Mouse (Mus musculus): Measurements from ENCODE around the gene Hcst. TPM values are rescaled to one million over a fixed set of nuclear protein-coding genes. Genes with fewer than 3 reads are reported as not detected.

The Hcst gene
- 1 to 10 TPM; 1.2 to 2.1 TPM for total RNA-seq (2021)

DNA sequence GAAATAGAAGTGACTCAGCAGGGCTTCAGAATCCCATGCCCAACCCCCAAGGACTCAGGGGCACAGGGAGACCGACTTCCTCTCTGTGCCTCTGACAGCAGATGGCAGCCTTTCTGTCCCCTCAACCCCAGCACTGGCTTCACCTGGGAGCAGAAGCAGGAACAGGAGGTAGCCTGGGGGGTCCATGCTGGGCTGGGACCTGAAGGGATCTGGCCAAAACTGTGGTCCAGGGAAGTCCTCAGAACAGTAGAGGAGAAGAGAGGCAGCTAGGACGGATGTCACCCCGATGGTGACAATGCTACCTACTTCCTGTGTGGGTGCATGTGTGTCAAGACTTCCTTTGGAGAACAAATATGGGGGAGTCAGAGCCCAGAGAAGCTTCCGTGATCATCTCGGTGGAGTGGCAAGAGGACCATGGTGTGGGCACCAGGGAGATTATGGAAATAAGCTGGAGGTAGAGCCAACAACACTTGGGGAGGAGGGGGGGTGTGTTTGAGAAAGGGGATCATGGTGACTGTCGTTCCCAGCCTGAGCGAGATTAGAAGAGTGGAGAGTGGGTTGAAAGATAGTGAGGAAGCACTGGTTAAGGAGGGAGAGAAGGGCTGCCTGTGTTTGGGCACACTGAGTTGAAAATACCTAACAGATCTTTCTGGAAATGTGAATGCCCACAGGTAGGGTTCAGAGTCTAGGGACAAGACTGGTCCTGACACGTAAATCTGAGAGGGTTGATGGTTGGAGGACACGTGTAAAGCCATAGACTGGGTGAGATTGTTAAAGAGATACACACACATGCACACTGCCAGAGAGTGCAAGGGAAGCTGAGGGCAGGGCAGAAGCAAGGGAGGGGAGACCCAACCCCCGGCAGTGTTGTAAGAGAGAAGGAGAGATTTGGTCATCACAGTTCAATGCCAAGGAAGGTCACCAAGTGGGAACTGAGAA is at the start of gene Hcst:
TSS of gene Hcst (minus strand) at position 294 of the 939 bp plus-strand sequence.
- intact Hi-C loops (cut with DNase I): no loop called here
- DNase-seq (ENCODE audit: low spot score in 2 of 2): no peak

DNA sequence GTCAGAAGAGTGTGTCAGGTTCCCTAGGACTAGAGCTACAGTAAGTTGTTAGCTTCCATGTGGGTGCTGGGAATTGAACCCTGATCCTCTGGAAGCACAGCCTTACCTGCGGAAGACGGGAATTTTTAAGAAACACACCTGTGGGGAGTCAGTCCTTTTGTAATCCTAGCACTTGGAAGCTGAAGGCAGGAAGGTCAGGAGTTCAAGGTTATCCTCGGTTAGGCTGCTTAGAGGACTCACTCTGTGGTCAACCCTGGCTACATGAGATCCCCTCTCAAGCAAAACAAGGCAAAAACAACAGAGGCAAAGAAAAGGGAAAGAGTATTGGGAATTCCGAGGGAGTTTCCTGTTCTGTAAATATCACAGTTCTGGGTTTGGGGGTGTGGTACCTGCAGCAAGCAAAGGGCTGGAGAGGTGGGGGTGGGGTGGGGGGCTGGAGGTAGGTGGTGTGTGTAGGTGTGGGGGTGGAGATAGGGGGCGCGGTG is 45.2 kb upstream of the Hcst start:
- DNase-seq (ENCODE audit: low spot score in 2 of 2): no peak
- intact Hi-C loops (cut with DNase I): no loop called here

DNA sequence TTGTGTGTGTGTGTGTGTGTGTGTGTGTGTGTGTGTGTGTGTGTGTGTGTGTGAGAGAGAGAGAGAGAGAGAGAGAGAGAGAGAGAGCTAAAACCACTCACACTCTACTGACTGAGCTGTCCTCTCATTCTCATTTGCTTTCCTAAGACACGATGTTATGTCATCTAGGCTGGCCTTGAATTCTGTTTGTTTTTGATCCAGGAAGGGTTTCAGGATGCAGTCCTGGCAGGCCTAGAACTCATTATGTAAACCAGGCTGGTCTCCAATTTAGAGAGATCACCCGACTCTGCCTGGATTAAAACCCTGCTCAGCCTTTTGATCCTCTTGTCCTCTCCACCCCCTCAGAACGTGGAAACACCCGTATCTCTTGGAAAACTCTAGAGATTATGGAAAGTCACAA is 44.3 kb upstream of the Hcst start:
- no peak for DNase-seq (ENCODE audit: low spot score in 2 of 2)
- intact Hi-C loops (cut with DNase I): no loop called here

DNA sequence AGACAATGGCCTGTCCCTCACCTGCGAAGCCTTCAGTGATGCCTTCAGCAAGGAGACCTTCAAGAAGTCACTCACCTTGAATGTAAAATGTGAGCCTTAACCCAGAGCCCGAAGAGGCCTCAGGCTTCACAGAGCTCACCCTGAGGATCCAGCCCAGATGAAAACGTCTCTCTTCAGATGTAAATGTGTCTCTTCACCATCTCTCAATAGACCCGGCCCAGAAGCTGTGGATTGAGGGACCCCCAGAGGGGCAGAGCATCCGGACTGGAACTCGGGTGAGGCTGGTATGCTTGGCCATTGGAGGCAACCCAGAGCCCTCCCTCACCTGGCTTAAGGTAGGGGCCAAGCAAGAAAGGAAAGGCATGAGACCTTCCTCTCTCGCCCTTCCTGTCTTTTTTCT is 43.9 kb upstream of the Hcst start:
- intact Hi-C loops (cut with DNase I): no loop called here
- DNase-seq (ENCODE audit: low spot score in 2 of 2): no peak

DNA sequence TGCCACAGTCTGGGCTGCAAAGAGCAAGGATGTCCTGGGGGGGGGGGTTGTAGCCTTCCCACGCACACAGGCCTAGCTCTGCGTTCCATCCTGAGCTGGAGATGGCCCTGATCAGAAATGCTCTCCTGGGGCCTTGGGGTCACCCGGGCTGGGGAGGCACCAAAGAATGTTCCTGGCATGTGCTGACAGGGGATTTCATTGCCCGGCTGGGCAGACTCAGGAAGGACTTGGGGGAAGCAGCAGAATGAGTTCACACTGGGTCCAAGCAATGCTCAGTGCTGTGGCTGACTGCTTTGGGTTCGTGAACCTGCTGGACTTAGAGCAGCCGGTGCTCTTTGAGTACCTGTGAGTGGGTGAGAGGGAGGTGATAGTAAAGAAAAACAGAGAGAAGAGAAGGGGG is 39.8 kb upstream of the Hcst start:
- no peak for DNase-seq (ENCODE audit: low spot score in 2 of 2)
- intact Hi-C loops (cut with DNase I): no loop called here

DNA sequence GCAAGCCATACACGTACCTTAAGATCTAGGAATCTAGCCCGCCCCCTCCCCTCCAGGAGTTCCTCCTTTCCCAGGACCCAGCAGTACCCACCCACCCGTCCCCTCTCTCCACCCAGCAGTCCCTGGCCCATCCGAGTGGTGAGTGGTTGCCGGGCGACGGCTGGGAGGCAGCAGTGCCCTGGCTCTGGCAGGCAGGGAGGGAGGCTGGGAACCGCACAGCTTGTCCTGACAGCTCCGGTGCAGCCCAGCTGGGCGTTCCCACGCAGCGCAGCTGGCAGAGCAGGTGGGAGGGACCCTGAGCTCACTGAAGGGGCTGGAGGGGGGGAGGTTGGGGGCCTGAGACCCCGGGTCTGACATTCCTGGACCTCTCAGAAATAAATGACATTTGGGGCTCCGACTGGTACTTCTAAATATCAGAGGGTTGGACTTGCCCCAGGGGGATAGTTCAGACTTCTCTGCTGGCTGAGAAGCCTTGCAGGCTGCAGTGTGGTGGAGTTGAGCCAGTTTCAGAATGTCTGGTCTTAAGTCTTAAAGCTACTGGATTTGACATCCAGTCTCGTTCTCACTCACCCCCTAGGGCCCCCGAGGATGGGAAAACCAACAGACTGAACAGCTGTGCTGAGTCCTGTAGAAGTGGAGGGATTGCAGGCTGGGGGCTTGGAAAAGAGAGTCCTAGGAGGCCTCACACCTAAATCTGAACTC is 38.1 kb upstream of the Hcst start, which contains the start of the genes Kirrel2 and Nphs1:
TSS of gene Kirrel2 (minus strand) at position 62 of the 702 bp plus-strand sequence.
TSS of gene Nphs1 (plus strand) at position 687 of the 702 bp plus-strand sequence.
- intact Hi-C loops (cut with DNase I): no loop called here
- peak; percentile 74 to 77 for DNase-seq (ENCODE audit: low spot score in 2 of 2)

DNA sequence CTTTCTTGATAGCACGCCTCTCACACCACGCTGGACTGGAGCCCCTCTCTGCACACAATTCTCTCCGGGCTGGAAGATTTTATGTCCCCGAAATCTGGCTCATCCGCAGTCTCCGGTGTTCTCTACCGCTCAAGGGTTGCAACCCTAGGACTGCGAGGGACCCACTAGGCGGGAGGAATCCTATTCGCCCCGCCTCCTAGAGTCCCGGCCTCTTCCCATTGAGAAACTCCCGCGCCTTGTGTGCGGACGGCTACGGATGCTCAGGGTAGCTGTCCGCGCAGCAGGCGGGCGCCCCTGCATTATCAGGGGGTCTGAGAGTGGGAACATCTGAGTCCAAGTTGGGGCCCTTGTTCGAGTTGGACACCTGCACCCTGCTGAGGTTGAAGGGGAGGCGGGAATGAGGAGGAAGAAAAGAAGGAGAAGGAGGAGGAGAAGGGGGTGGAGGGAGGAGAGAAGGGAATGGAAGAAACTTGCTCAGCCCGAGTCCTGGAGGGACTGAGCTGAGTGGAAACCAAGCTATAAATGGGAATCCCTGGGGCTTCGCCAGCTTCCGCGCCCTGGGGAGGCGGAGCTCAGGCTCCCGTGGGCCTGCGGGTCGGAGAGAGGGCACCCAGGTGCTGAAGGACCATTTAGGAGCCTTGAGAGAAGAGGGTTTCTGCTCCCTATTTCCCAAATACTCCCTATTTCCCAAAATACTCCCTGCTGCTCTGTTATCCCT is 37.4 kb upstream of the Hcst start:
- intact Hi-C loops (cut with DNase I): no loop called here
- no peak for DNase-seq (ENCODE audit: low spot score in 2 of 2)

DNA sequence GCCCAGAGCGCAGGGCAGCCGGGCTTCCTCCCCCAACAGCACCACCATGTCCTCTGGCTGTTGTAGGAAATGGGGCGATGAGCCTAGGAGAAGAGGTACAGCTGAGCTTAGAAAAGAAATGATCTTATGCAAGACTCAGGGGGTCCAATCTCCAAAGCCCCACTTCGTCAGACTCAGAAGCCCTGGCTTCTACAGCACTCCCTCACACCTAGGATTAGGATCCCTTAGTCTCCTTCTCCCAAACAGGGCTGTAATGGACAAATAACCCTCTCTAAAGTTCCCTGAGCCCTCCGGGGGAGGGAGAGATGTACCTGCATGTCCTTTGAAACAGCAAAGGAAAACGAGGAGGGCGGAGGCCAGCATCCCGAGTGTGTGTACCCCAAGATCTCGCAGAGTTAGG is 36.8 kb upstream of the Hcst start:
- intact Hi-C loops (cut with DNase I): no loop called here
- no peak for DNase-seq (ENCODE audit: low spot score in 2 of 2)

DNA sequence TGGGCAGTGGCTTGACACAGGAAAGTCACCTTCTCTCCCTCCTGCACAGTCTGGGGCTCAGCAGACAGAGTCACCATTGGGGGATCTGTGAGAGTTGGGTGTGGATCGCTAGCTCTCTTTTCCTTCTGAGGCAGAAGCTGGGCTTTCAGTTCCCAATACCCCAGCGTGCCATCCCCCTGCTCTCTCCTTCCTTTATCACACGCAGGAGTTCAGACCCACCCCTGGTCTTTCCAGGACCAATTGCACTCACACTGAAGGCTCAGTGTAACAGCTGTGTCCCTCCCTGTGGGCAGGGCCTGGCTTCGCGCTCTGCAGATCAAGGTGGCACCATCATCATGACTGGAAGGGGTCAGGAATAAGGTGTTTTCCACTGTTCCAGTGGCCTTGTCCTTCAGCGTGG is 34.6 kb upstream of the Hcst start:
- intact Hi-C loops (cut with DNase I): no loop called here
- DNase-seq (ENCODE audit: low spot score in 2 of 2): no peak

DNA sequence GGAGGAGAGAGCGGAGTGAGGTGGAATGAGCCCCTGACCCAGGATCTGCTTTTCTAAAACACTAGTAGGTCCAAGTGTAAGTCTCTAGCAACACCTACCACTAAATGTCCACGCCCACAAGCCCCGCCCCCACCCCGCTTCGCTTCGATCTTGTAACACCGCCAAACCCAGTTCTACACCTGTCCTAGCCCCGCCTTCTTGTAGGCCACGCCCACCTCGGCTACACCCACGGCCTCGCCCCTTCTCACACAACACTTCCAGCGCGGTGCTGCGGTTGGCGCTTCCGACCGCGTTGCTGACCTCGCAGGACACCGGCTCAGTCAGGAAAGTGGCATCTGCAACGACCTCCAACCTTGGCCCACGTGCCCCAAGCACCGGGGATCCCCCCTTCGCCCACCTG is 34.1 kb upstream of the Hcst start:
- intact Hi-C loops (cut with DNase I): no loop called here
- DNase-seq (ENCODE audit: low spot score in 2 of 2): no peak

DNA sequence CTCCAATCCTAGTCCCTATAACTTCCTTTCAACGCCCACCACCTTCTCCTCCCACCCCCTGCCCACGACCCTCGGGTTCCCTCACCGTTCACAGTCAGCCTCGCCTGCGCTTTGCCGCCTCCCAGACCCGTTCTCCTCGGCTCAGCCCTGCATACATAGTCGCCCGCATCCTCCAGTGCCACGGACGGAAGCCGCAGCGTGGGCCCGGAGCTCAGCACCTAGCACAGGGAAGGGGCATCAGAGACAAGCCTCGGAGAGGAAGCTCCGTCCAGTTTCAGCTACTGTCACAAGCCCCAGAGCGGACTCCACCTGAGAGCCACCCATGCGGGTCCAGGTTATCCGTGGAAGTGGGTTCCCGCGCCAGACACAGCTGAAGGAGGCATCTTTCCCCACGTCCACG is 33.7 kb upstream of the Hcst start:
- DNase-seq (ENCODE audit: low spot score in 2 of 2): no peak
- intact Hi-C loops (cut with DNase I): no loop called here

DNA sequence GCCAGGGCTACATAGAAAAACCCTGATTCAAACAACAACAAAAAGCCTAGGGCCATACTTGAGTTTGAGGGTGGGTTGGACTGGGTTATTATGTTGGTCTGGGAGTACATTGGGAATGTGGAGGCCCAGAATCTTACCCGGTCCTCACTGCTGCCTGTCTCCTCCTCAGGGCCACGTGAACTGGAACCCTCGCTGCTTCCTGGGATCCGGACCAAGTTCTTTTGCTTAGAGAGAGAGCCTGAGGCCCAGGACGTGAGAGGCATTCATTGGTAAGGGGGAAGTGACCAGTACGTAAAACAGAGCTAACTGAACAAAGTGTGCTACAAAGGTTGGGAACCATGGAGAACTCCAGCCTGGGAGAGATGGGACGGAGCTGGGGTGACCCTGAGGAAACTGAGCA is 30.6 kb upstream of the Hcst start:
- intact Hi-C loops (cut with DNase I): no loop called here
- DNase-seq (ENCODE audit: low spot score in 2 of 2): no peak

DNA sequence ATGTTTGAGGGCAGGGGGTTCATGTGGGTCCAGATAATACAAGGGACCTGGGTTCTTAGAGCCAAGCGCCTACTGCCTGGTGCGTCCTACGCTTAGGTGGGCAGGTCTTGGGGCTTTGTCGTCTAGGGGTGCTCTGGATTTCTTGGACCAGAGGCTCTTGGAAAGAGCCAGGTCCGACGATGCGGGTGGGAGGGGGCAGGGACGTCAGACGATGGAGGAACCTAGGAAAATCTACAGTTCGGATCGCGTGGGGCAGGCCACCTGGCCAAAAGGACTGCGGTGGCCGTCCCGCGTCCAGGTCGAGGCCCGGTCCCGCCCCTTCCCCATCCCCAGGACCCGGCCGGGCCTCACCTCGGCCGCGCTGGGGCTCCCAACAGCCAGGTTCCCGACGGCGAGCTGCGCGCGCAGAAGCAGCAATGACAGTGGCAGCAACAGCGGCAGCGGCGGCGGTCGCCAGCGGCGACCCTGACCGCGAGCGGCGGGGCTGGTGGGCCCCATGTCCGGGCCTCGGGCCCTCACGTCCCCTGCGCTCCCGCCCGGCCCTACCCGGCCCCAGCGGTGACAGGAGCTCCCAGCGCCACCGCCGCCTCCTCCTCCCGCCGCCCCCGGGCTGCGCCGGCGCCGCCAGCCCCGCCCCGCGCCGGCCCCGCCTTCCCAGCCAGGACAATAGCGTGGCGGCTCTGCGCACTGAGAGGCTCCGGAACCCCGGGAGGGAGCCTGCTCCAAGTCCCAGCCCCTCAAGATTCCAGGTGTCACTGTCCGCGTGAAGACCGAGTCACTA is 25.5 kb upstream of the Hcst start, which contains the start of gene Aplp1:
TSS of gene Aplp1 (minus strand) at position 565 of the 781 bp plus-strand sequence.
- intact Hi-C loops (cut with DNase I): loop anchor here (5.0 to 10.0 kb wide), 2 partner anchors 47 to 90 kb away; partner anchors contain the start of genes Arhgap33 and Prodh2
- peak; percentile 81 to 92 for DNase-seq (ENCODE audit: low spot score in 2 of 2)

DNA sequence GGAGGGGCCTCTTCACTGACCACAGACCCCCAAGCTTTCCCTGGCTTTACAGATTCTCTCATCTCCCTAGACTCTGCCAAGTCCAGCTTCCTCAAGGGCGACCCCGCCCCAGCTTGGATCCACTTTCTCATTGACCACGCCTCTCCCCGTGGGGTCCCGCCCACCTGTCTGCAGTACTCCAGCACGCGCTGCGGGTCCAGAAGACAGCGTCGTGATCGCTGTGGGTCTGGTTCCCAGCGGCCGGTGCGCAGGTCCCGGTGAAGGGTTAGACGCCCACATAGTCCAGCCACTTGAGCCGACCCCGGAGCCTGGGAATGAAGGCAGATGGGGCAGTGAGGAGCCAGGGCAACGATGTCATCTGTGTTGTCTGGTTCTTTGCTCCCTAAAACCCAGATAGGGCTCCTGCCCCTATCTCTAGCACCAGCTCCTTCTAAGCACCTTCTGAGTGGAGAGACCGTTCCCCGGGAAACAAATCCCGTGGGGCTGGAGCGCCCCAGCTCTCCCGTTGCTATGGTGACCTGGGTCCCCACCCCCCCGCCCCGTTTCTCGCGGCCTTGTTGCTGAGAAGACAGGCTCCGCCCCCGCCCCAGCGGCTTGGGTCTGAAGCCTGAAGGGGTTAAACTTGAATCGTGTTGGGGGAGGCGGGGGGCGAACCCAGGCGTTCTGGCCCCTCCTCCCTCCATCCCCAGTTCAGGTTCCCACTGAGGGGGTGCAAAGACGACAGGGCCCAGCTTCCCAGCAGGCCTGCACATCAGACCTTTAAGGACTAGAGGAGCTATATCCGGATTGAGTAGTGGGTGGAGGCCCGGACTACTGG is 24.7 kb upstream of the Hcst start:
- intact Hi-C loops (cut with DNase I): loop anchor here (5.0 to 10.0 kb wide), 2 partner anchors 48 to 90 kb away; partner anchors contain the start of genes Arhgap33 and Prodh2
- peak; percentile 61 to 80 for DNase-seq (ENCODE audit: low spot score in 2 of 2)

DNA sequence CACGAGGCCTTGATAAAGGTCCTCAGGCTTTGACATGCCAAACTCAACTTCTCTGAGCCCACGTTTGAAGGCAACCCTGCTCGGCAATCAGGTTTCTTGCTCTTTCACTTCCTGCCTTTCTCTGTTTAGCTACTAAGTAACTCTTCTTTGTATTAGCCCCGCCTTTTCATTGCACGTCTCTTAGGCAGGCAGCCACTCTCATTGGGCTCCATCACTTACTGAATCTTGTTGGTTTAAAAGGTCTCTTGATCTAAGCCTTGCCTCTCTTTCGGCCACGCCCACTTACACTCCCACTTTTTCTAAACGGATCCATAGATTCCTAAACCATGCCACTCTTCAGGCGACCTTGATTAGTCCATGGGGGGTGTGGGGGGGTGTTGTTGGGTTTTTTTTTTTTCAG is 24.0 kb upstream of the Hcst start:
- no peak for DNase-seq (ENCODE audit: low spot score in 2 of 2)
- intact Hi-C loops (cut with DNase I): loop anchor here (2.0 to 10.0 kb wide), 4 partner anchors 29 to 119 kb away; partner anchors contain the start of genes Arhgap33, Gm49396, Prodh2 and Psenen

DNA sequence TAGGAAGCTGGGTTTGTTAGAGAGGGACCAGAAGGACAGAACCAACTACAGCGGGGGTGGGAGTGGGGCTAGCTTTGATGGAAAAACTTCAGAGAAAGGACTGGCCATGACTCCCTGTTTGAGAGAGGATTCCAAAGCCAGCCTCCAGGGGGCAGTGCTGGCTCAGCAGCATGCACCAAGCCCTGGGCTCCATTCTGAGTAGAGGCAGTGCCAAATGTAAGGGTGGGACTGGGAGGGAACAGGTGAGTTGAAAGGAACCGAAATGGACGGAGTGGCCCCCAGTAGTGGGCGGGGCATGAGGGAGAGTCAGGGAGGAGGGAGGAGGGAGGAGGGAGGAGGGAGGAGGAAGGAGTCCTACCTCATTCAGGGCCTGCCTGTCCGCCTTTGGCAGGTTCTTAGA is 21.0 kb upstream of the Hcst start:
- DNase-seq (ENCODE audit: low spot score in 2 of 2): peak; percentile 56 to 60
- intact Hi-C loops (cut with DNase I): loop anchor here (5.0 to 10.0 kb wide), 2 partner anchors 52 to 94 kb away; partner anchors contain the start of genes Arhgap33 and Prodh2

DNA sequence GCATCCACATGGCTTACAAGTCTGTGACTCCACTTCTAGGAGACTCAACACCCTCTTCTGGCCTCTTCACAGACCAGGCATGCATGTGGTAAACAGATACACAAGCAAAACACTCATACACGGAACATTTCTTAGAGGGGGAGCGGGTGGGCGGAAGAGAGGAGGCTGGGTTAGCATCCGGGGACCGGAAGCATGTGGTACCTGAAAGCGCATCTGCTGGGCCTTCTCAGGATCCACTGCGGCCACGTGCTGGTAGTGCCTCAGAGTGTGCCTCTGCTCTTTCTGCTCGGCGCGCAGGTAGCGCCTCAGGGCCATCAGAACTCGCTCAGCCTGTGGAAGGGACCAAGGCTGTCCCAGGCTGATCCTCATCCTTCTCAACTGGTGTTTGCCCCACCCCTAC is 20.1 kb upstream of the Hcst start:
- intact Hi-C loops (cut with DNase I): loop anchor here (5.0 to 10.0 kb wide), 2 partner anchors 53 to 95 kb away; partner anchors contain the start of genes Arhgap33 and Prodh2
- DNase-seq (ENCODE audit: low spot score in 2 of 2): no peak

DNA sequence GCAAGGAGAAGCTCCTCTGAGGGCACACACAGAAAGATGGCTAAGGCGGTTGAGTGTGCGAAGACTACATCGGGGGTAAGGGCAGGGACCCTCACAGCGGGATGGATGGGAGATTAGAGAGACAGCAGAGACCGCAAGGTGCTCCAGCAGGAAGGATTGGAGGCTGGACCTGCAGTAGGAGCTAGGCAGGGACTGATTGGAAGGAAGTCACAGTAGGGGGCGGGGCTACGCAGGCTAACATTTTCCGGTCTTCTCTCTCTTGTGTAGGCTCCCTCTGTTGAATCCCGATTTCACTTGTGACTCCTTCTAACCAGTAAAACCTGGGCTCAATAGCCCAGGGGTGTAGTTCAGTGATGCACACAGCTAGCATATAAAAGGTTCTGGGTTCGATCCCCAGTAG is 17.2 kb upstream of the Hcst start:
- no peak for DNase-seq (ENCODE audit: low spot score in 2 of 2)
- intact Hi-C loops (cut with DNase I): no loop called here
